Mouse (Mus musculus) left cerebral cortex, adult 6 months (tissue): Measurements from ENCODE around the gene Olfr1307. TPM values are rescaled to one million over a fixed set of nuclear protein-coding genes. Genes with fewer than 3 reads are reported as not detected.

Source experiments
- long read RNA-seq, 2 experiments: library from polyadenylated mRNA; unstranded; transcript quantifications; one replicate each; pipeline ENCODE4 v2.0.0; 2019 to 2020
- polyA plus RNA-seq: library from polyadenylated mRNA; unstranded; fragments of <200 nt; fragmentation: Nextera tagmentation; gene quantifications from 2 replicates; pipeline ENCODE4 v1.2.3, GENCODE M21; 2021

Olfr1307 gene
- not detected in 2 replicates for polyA plus RNA-seq
- long read RNA-seq, experiment 1: 0 reads
- long read RNA-seq, experiment 2: 0 reads

DNA sequence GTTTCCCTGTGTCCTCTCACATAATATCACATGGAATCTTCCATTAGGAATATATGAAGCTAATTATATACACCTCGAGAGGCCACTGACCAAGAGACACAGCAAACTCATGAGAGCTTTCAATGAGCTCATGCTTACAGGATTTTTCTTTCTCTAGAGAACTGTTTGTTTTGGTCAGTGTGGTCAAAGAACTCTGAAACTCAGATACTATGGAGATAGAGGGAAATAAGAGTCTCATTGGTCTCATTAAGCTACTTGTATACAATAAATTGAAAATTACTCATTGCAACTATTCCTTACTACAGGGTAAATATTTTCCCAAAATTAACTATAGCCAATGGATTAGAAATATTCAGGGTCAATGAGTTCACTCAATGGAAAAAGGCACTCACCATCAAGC is at the start of gene Olfr1307:
TSS of gene Olfr1307 (minus strand) at position 101 of the 400 bp plus-strand sequence.

DNA sequence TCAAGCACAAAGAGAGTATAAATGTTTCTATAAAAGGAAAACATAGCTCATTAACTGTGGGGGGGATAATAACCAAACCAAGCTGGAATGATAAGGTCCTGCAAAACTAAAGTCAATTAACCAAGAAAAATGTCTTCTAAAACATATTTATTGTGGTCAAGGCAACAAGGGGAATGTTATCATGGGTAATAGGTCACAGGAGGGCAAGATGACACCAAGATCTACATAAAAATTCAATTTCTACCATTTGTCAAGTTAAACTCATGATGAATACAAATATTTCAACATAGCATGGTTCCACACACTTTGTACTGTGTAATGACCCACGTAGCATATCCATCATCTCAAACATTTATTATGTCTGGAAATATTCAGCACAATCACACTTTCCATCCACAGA is 40.9 kb upstream of the Olfr1307 start, which contains the start of gene Olfr1309:
TSS of gene Olfr1309 (minus strand) at position 101 of the 400 bp plus-strand sequence.

DNA sequence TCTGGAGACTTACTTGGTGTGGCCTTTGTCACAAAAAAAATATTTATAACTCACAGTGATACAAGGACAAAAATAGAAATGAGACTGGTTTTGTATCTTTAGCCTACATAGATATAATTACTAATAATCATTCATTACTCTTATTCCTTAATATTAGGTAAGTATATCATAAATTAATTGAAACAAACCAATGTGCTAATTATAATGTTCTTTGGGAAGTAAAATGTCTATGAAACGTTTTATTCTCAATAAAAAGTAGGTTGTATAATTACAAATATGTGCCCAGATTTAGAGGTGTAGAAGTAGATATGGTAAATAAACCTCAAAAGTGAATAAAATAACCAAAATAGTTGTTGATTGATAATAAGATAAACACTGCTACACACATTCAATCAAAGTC is 15.6 kb upstream of the Olfr1307 start, which contains the start of gene Olfr1308:
TSS of gene Olfr1308 (minus strand) at position 101 of the 400 bp plus-strand sequence.

DNA sequence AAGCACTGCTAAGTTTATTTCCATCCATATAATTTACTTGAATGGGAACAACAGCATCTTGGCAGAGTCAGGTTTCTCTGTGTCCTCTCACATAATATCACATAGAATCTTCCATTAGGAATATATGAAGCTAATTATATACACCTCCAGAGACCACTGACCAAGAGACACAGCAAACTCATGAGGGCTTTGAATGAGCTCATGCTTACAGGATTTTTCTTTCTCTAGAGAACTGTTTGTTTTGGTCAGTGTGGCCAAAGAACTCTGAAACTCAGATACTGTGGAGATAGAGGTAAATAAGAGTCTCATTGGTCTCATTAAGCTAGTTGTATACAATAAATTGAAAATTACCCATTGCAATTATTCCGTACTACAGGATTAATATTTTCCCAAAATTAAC is 33.1 kb downstream of the Olfr1307 start, which contains the start of gene Olfr1306:
TSS of gene Olfr1306 (minus strand) at position 101 of the 400 bp plus-strand sequence.

Other genes starting within 250 kb of the Olfr1307 start
- gene Olfr1301, start 198.4 kb downstream of the Olfr1307 start, polyA plus RNA-seq: not detected in 2 replicates
- not detected in 2 replicates for gene Olfr1302, start 172.0 kb downstream of the Olfr1307 start, polyA plus RNA-seq
- not detected in 2 replicates for gene Olfr1303, start 129.1 kb downstream of the Olfr1307 start, polyA plus RNA-seq
- not detected in 2 replicates for gene Olfr1305, start 72.3 kb downstream of the Olfr1307 start, polyA plus RNA-seq
- gene Olfr1306, start 33.2 kb downstream of the Olfr1307 start, polyA plus RNA-seq: not detected in 2 replicates
- not detected in 2 replicates for gene Olfr1308, start 15.5 kb upstream of the Olfr1307 start, polyA plus RNA-seq
- not detected in 2 replicates for gene Olfr1309, start 40.8 kb upstream of the Olfr1307 start, polyA plus RNA-seq
- not detected in 2 replicates for gene Olfr1310, start 63.3 kb upstream of the Olfr1307 start, polyA plus RNA-seq
- not detected in 2 replicates for gene Olfr1311, start 75.0 kb upstream of the Olfr1307 start, polyA plus RNA-seq
- gene Olfr1312, start 100.8 kb upstream of the Olfr1307 start, polyA plus RNA-seq: not detected in 2 replicates
- gene Olfr1313, start 128.4 kb upstream of the Olfr1307 start, polyA plus RNA-seq: not detected in 2 replicates
- gene Olfr1314, start 147.3 kb upstream of the Olfr1307 start, polyA plus RNA-seq: not detected in 2 replicates
- gene Olfr1315-ps1, start 166.0 kb upstream of the Olfr1307 start, polyA plus RNA-seq: not detected in 2 replicates
- gene Olfr1316, start 185.5 kb upstream of the Olfr1307 start, polyA plus RNA-seq: not detected in 2 replicates
- not detected in 2 replicates for gene Olfr1317, start 190.9 kb upstream of the Olfr1307 start, polyA plus RNA-seq
- not detected in 2 replicates for gene Olfr1318, start 204.8 kb upstream of the Olfr1307 start, polyA plus RNA-seq